Mouse (Mus musculus) embryonic fibroblast, embryonic 13.5 days (primary cell): ENCODE data around the gene Iffo2.

Experiments used
- CTCF ChIP-seq: IDR thresholded peaks from 2 replicates; pipeline ENCODE4 v1.5.1; 2011; ENCODE audit warnings: mild to moderate bottlenecking, control low read depth, low read length, moderate library complexity, borderline replicate concordance; ENCODE audit not compliant: insufficient read depth
- POLR2A ChIP-seq: IDR thresholded peaks from 2 replicates; pipeline ENCODE4 v1.6.1; 2011; ENCODE audit warnings: low read depth, mild to moderate bottlenecking, control low read depth, low read length, moderate library complexity

DNA sequence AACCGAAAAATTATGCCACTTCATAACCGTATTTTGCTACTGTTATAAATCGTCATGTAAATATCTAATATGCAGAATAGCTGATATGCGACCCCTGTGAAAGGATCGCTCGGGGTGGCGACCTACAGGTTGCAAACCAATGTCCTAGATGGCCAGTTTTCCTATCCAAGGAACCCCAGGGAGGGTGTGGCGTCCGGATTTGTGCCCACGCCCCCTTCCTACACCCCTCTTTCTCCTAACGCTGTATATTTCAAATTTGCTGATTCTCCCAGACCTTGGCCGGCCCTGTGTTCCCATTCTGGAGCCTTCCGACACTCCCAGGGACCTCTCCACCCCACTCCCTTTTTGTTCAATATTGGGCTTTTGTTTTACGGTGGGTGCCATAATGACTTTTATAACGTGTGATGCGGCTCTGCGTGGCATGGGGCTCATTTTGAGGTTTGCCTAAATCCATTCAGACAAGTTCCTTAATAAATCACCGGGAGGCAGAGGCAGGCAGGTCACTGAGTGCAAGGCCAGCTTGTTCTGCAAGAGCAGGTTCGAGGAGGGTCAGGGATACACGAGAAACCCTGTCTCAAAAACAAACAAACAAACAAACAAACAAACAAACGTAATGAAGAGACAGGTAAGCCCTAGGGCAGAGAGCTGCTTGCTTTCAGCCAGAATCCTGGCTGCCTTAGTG is 93.2 kb downstream of the Iffo2 start:
- TF ChIP-seq CTCF (no peak), POLR2A (no peak)
